Mouse (Mus musculus): ENCODE data around the gene Cry1.
A peak's percentile ranks its signal among the peaks of the same experiment; 100 is the strongest.

The Cry1 gene

GRCm38 (mm10) chr10:85161745-85162351, 23.0 kb downstream of the Cry1 start:
- peak; percentile 91 for DNase-seq (ENCODE audit: low read depth, low spot score)

- DNase-seq (ENCODE audit: low read depth, low spot score) = no peak
Measured at GRCm38 (mm10) chr10:85159989-85160619, 24.8 kb downstream of the Cry1 start.

- no peak for DNase-seq (ENCODE audit: low read depth, low spot score)
Measured at GRCm38 (mm10) chr10:85157451-85157850, 27.4 kb downstream of the Cry1 start.

GRCm38 (mm10) chr10:85154195-85154594, 30.7 kb downstream of the Cry1 start:
- DNase-seq (ENCODE audit: low read depth, low spot score) = peak; percentile 31

GRCm38 (mm10) chr10:85149226-85149625, 35.6 kb downstream of the Cry1 start:
- no peak for DNase-seq (ENCODE audit: low read depth, low spot score)

- no peak for DNase-seq (ENCODE audit: low read depth, low spot score)
Measured at GRCm38 (mm10) chr10:85146282-85146681, 38.6 kb downstream of the Cry1 start.

GRCm38 (mm10) chr10:85141465-85141864, 43.4 kb downstream of the Cry1 start:
- no peak for DNase-seq (ENCODE audit: low read depth, low spot score)

GRCm38 (mm10) chr10:85136573-85136972, 48.3 kb downstream of the Cry1 start:
- no peak for DNase-seq (ENCODE audit: low read depth, low spot score)

GRCm38 (mm10) chr10:85128453-85128852, 56.4 kb downstream of the Cry1 start:
- DNase-seq (ENCODE audit: low read depth, low spot score) = no peak

- DNase-seq (ENCODE audit: low read depth, low spot score) = peak; percentile 99
Measured at GRCm38 (mm10) chr10:85127395-85128287, 57.2 kb downstream of the Cry1 start, which contains the start of gene Mterf2. Gene Mterf2 (minus strand): TSS chr10:85128027.

- DNase-seq (ENCODE audit: low read depth, low spot score) = no peak
Measured at GRCm38 (mm10) chr10:85125184-85125583, 59.7 kb downstream of the Cry1 start.

GRCm38 (mm10) chr10:85114409-85114808, 70.5 kb downstream of the Cry1 start:
- no peak for DNase-seq (ENCODE audit: low read depth, low spot score)

GRCm38 (mm10) chr10:85103085-85103885, 81.6 kb downstream of the Cry1 start:
- DNase-seq (ENCODE audit: low read depth, low spot score) = no peak

GRCm38 (mm10) chr10:85102247-85103084, 82.4 kb downstream of the Cry1 start, which contains the start of the genes Fhl4 and Tmem263:
Gene Fhl4 (minus strand): TSS chr10:85102495.
Gene Tmem263 (plus strand): TSS chr10:85102627.
- DNase-seq (ENCODE audit: low read depth, low spot score) = no peak

- DNase-seq (ENCODE audit: low read depth, low spot score) = no peak
Measured at GRCm38 (mm10) chr10:85101841-85102240, 83.0 kb downstream of the Cry1 start.
